Mouse (Mus musculus): ENCODE results near the gene Plxnb3. TPM values are rescaled to one million over a fixed set of nuclear protein-coding genes. Genes with fewer than 3 reads are reported as not detected.

Plxnb3 gene
- total RNA-seq, 2 experiments from 2014 or later, result 1.0 to 1.2 TPM

- intact Hi-C loops (cut with DNase I), result no loop called here
- peak; percentile 27 to 50 for DNase-seq
These were observed 18.1 kb downstream of the Plxnb3 start for GRCm38 (mm10) chrX:73774802-73775483.

- no peak for DNase-seq
- intact Hi-C loops (cut with DNase I), result loop anchor here (5.0 kb wide), 1 partner anchor 110 kb away; the partner anchor contains the start of gene Slc6a8
These were observed 25.3 kb downstream of the Plxnb3 start for GRCm38 (mm10) chrX:73782227-73782626.

GRCm38 (mm10) chrX:73785666-73786065, 28.8 kb downstream of the Plxnb3 start:
- no peak for DNase-seq
- intact Hi-C loops (cut with DNase I), result loop anchor here (2.0 kb wide), 1 partner anchor 69 kb away; the partner anchor contains the start of genes Abcd1 and Bcap31

GRCm38 (mm10) chrX:73786364-73787224, 29.7 kb downstream of the Plxnb3 start, which contains the start of the genes Idh3g and Ssr4:
Gene Idh3g, minus strand, starts transcription at chrX:73786897.
Gene Ssr4, plus strand, starts transcription at chrX:73787028.
- intact Hi-C loops (cut with DNase I), result loop anchor here (2.0 kb wide), 1 partner anchor 70 kb away; the partner anchor contains the start of genes Abcd1 and Bcap31
- DNase-seq, result peak; percentile 89 to 92

- intact Hi-C loops (cut with DNase I), result loop anchor here (2.0 kb wide), 1 partner anchor 70 kb away; the partner anchor contains the start of genes Abcd1 and Bcap31
- no peak for DNase-seq
These were observed 30.3 kb downstream of the Plxnb3 start for GRCm38 (mm10) chrX:73787225-73787558.

GRCm38 (mm10) chrX:73788501-73788900, 31.6 kb downstream of the Plxnb3 start:
- intact Hi-C loops (cut with DNase I), result no loop called here

GRCm38 (mm10) chrX:73793039-73793438, 36.1 kb downstream of the Plxnb3 start:
- intact Hi-C loops (cut with DNase I), result loop anchor here (10.0 kb wide), 1 partner anchor 622 kb away; no protein-coding TSS in a partner anchor
- no peak for DNase-seq

More at GRCm38 (mm10) chrX:73788501-73788900, 31.6 kb downstream of the Plxnb3 start:
- no peak for DNase-seq

GRCm38 (mm10) chrX:73793505-73793904, 36.6 kb downstream of the Plxnb3 start:
- intact Hi-C loops (cut with DNase I), result loop anchor here (10.0 kb wide), 1 partner anchor 621 kb away; no protein-coding TSS in a partner anchor
- no peak for DNase-seq

- no peak for DNase-seq
- intact Hi-C loops (cut with DNase I), result loop anchor here (10.0 kb wide), 1 partner anchor 617 kb away; no protein-coding TSS in a partner anchor
These were observed 40.6 kb downstream of the Plxnb3 start for GRCm38 (mm10) chrX:73797511-73797910.

- intact Hi-C loops (cut with DNase I), result loop anchor here (2.0 to 10.0 kb wide), 3 partner anchors 96 to 616 kb away; no protein-coding TSS in a partner anchor
- DNase-seq, result peak; percentile 77 to 82
These were observed 41.6 kb downstream of the Plxnb3 start for GRCm38 (mm10) chrX:73798502-73798901.

- no peak for DNase-seq
- intact Hi-C loops (cut with DNase I), result no loop called here
These were observed 48.9 kb downstream of the Plxnb3 start for GRCm38 (mm10) chrX:73805814-73806213.

- intact Hi-C loops (cut with DNase I), result no loop called here
- no peak for DNase-seq
These were observed 58.2 kb downstream of the Plxnb3 start for GRCm38 (mm10) chrX:73815072-73815471.

- no peak for DNase-seq
- intact Hi-C loops (cut with DNase I), result no loop called here
These were observed 59.9 kb downstream of the Plxnb3 start for GRCm38 (mm10) chrX:73816596-73817314.

Other genes with a start within 250 kb of the Plxnb3 start
- not detected for gene Dusp9, start 117.7 kb upstream of the Plxnb3 start, total RNA-seq (2021)
- gene Pnck, start 97.0 kb upstream of the Plxnb3 start, total RNA-seq (2021), result 1 to 10 TPM; 4.3 to 6.8 TPM
- gene Slc6a8, start 83.9 kb upstream of the Plxnb3 start, total RNA-seq (2021), result 100 to 1,000 TPM; 109 to 112 TPM
- 10 to 100 TPM; 75.8 to 89.6 TPM for gene Bcap31, start 40.9 kb upstream of the Plxnb3 start, total RNA-seq (2021)
- 10 to 100 TPM; 27.8 TPM for gene Abcd1, start 40.5 kb upstream of the Plxnb3 start, total RNA-seq (2021)
- 10 to 100 TPM; 23.9 to 29.3 TPM for gene Srpk3, start 17.3 kb downstream of the Plxnb3 start, total RNA-seq (2021)
- 100 to 1,000 TPM; 582 to 586 TPM for gene Idh3g, start 29.8 kb downstream of the Plxnb3 start, total RNA-seq (2021)
- 10 to 100 TPM; 82.1 to 83.9 TPM for gene Ssr4, start 29.9 kb downstream of the Plxnb3 start, total RNA-seq (2021)
- 1 to 10 TPM; 2.0 to 2.1 TPM for gene Pdzd4, start 67.9 kb downstream of the Plxnb3 start, total RNA-seq (2021)
- not detected for gene Avpr2, start 135.0 kb downstream of the Plxnb3 start, total RNA-seq (2021)
- 1 to 10 TPM; 2.0 to 2.1 TPM for gene L1cam, start 139.0 kb downstream of the Plxnb3 start, total RNA-seq (2021)
- 1 to 10 TPM; 2.0 to 4.0 TPM for gene Arhgap4, start 164.8 kb downstream of the Plxnb3 start, total RNA-seq (2021)
- 10 to 100 TPM; 54.3 to 59.5 TPM for gene Naa10, start 164.9 kb downstream of the Plxnb3 start, total RNA-seq (2021)
- 10 to 100 TPM in 1 of 2 experiments, 1 to 10 TPM in 1; 8.2 to 10.1 TPM for gene Renbp, start 173.8 kb downstream of the Plxnb3 start, total RNA-seq (2021)
- gene Hcfc1, start 209.3 kb downstream of the Plxnb3 start, total RNA-seq (2021), result 10 to 100 TPM; 46.5 to 49.8 TPM